Mouse (Mus musculus) urinary bladder, postnatal 36 days (tissue): ENCODE results near the gene Atp8b4.
"Not testable (repeated sequence)": the region's sequence is repeated elsewhere in the genome, so short reads cannot be mapped to it uniquely, and the experiment has no call there.

Experiments used
- DNase-seq, 2 experiments: peaks; one replicate each; pipeline ENCODE4 v3.0.0; 2022; ENCODE audit warnings: low spot score in 2 of 2, mixed read lengths in 1 of 2

Gene Atp8b4

GRCm38 (mm10) chr2:126500521-126500920 is at the start of gene Atp8b4:
Gene Atp8b4, minus strand, starts transcription at chr2:126500674.
- no peak for DNase-seq

GRCm38 (mm10) chr2:126549681-126550080 is 49.2 kb upstream of the Atp8b4 start:
- no peak for DNase-seq

- no peak for DNase-seq
Observed at GRCm38 (mm10) chr2:126546392-126546791, 45.9 kb upstream of the Atp8b4 start.

GRCm38 (mm10) chr2:126545297-126545696 is 44.8 kb upstream of the Atp8b4 start:
- no peak for DNase-seq

GRCm38 (mm10) chr2:126542211-126542610 is 41.7 kb upstream of the Atp8b4 start:
- DNase-seq = no peak

- DNase-seq = no peak
Observed at GRCm38 (mm10) chr2:126540390-126540925, 40.0 kb upstream of the Atp8b4 start.

- DNase-seq = no peak
Observed at GRCm38 (mm10) chr2:126537654-126538053, 37.2 kb upstream of the Atp8b4 start.

- no peak for DNase-seq
Observed at GRCm38 (mm10) chr2:126530581-126530980, 30.1 kb upstream of the Atp8b4 start.

GRCm38 (mm10) chr2:126527461-126527860 is 27.0 kb upstream of the Atp8b4 start:
- DNase-seq = no peak

- no peak for DNase-seq
Observed at GRCm38 (mm10) chr2:126524271-126524670, 23.8 kb upstream of the Atp8b4 start.

GRCm38 (mm10) chr2:126523101-126523745 is 22.7 kb upstream of the Atp8b4 start:
- not testable (repeated sequence) for DNase-seq

- DNase-seq = no peak
Observed at GRCm38 (mm10) chr2:126522056-126522455, 21.6 kb upstream of the Atp8b4 start.

- DNase-seq = no peak
Observed at GRCm38 (mm10) chr2:126521471-126521870, 21.0 kb upstream of the Atp8b4 start.

GRCm38 (mm10) chr2:126520828-126521227 is 20.4 kb upstream of the Atp8b4 start:
- no peak for DNase-seq

- no peak for DNase-seq
Observed at GRCm38 (mm10) chr2:126519872-126520581, 19.6 kb upstream of the Atp8b4 start.

GRCm38 (mm10) chr2:126515069-126515826 is 14.8 kb upstream of the Atp8b4 start:
- DNase-seq = no peak

- no peak for DNase-seq
Observed at GRCm38 (mm10) chr2:126508228-126508627, 7.8 kb upstream of the Atp8b4 start.

GRCm38 (mm10) chr2:126507477-126507876 is 7.0 kb upstream of the Atp8b4 start:
- DNase-seq = no peak

- DNase-seq = no peak
Observed at GRCm38 (mm10) chr2:126505156-126505555, 4.7 kb upstream of the Atp8b4 start.

- no peak for DNase-seq
Observed at GRCm38 (mm10) chr2:126499730-126500129, 744 bp downstream of the Atp8b4 start.

- DNase-seq = no peak
Observed at GRCm38 (mm10) chr2:126498761-126499452, 1.6 kb downstream of the Atp8b4 start.

- DNase-seq = no peak
Observed at GRCm38 (mm10) chr2:126496838-126497237, 3.6 kb downstream of the Atp8b4 start.
